Mouse (Mus musculus) bone marrow, adult 2 months (tissue): Measurements from ENCODE around the gene Naa16. TPM values are rescaled to one million over a fixed set of nuclear protein-coding genes. Genes with fewer than 3 reads are reported as not detected.

ENCODE experiments used
- H3K27ac ChIP-seq: fragments of 200-500 bp; 2 replicates; pipeline ENCODE4 v1.5.1; 2012; ENCODE audit warnings: low read depth, mild to moderate bottlenecking, control low read depth, inconsistent platforms, low read length; ENCODE audit not compliant: control insufficient read depth, poor library complexity, insufficient read depth
- H3K4me1 ChIP-seq: fragments of 200-500 bp; 2 replicates; pipeline ENCODE4 v1.6.1; 2011; ENCODE audit warnings: low read length; ENCODE audit not compliant: control insufficient read depth, insufficient read depth
- H3K4me3 ChIP-seq: fragments of 200-500 bp; replicated peaks from 2 replicates; pipeline ENCODE3; 2011; ENCODE audit warnings: mild to moderate bottlenecking, low read depth, low read length, control low read depth; ENCODE audit not compliant: control insufficient read depth
- CTCF ChIP-seq: fragments of 200-500 bp; IDR thresholded peaks from 2 replicates; pipeline ENCODE4 v1.5.1; 2011; ENCODE audit warnings: low read length, control low read depth; ENCODE audit not compliant: control insufficient read depth, insufficient read depth
- POLR2A ChIP-seq: fragments of 200-500 bp; IDR thresholded peaks from 2 replicates; pipeline ENCODE4 v1.6.1; 2011; ENCODE audit warnings: low read depth, mild to moderate bottlenecking, control low read depth, low read length, borderline replicate concordance; ENCODE audit not compliant: control insufficient read depth
- WGBS: fragments of 180-500 bp; shearing (Covaris S2); methylation state at CpG from one replicate; pipeline ENCODE4 v1.1.7; 2018; 5-methylcytosine and 5-hydroxymethylcytosine counted together
- polyA plus RNA-seq: library from polyadenylated mRNA; stranded (reverse); fragments of >200 nt; gene quantifications from 2 replicates; pipeline ENCODE4 v1.2.4, GENCODE M21; 2011; ENCODE audit warnings: low replicate concordance; ENCODE audit not compliant: missing spikeins, insufficient read depth, insufficient read length

Gene Naa16
- polyA plus RNA-seq, 1 experiment = 18.1 TPM

DNA sequence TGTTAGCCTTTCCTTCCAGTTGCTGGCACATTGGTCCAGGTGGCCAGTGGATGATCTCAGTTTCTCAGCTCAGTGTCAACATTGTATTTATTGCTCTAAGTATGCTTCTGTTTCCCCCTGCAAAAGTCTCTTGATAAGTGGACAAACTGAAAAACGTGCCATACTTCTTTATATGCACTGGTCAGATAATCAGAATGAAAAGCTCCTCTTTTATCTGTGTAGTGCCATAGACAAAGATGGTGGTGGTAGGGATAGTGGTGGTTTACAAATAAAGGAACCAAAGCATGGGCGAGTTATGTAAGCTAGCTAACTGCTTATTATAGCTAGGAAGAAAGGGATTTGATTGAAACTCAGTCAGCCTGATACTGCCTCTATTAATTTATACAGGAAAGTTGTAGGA is 17.1 kb upstream of the Naa16 start:
- Histone ChIP-seq H3K4me3 (no peak overlapping the region), H3K4me1 (no peaks in the 10 kb centered on the region), H3K27ac (no peak overlapping the region)
- TF ChIP-seq POLR2A (no peak), CTCF (no peak)
- 63% methylated on average over 2 of the region's 2 CpGs for WGBS

DNA sequence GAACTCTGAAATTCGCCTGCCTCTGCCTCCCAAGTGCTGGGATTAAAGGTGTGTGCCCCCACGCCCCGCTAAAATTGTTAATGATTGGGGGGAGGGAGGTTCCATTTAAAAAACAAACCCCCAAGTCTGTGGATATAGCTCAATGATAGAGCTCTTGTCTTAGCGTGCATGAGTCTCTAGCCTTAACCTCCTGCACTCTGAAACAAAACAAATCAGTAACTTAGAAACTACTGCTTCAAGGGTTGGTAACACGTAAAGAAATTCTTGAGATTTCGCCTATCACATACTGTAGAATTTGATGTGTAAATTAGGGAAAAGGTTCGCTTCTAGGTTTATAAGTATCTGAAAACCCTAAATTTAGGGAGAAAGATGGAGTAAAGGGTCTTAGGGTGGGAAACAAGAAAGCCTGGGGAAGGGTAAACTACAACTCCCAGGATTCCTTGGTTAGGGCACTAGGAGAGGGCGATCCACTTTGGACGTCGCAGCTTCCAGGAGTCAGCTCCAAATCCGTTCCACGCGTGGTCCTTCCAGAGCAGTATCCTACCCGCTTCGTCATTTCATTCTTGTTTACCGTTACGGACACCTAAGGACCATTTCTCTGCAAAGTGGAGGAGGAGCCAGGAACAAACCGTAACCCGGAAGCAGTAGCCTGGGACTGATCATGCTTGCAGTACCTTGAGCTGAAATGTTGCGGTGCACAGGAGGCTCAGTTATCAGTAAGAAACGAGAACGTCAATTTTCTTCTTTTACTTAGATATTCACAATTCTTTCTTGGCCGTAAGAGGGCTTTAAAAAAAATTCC is 6.9 kb upstream of the Naa16 start, which contains the start of gene Mtrf1:
Gene Mtrf1, plus strand, starts transcription at position 452 of the 802 bp plus-strand sequence.
- no peaks in the 10 kb centered on the region for H3K4me1 ChIP-seq
- WGBS = 18% methylated on average over 23 of the region's 23 CpGs
- TF ChIP-seq POLR2A (no peak), CTCF (no peak)
- peak within 1 kb of the TSS; percentile 68 for H3K27ac ChIP-seq
- peak within 1 kb of the TSS; percentile 96 for H3K4me3 ChIP-seq

DNA sequence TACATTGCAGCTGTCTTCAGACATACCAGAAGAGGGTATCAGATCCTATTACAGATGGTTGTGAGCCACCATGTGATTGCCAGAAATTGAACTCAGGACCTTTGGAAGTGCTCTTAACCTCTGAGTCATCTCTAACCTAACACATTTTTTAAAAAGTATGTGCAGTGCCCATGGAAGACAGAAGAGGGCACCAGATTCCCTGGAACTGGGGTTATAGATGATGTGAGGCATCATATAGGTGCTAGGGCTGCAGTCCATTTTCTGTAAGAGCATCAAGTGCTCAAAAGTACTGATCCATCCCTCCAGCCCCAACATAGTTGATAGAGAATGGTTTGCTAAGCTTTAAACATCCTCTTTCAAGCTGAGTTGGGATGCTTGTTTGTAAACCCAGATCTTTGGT is 4.0 kb upstream of the Naa16 start:
- no peak overlapping the region for H3K27ac ChIP-seq
- peak; percentile 56 for TF ChIP-seq CTCF
- TF ChIP-seq POLR2A = no peak
- no peaks in the 10 kb centered on the region; the same call in 1 of the 2 replicates for H3K4me1 ChIP-seq
- H3K4me3 ChIP-seq = no peak overlapping the region

DNA sequence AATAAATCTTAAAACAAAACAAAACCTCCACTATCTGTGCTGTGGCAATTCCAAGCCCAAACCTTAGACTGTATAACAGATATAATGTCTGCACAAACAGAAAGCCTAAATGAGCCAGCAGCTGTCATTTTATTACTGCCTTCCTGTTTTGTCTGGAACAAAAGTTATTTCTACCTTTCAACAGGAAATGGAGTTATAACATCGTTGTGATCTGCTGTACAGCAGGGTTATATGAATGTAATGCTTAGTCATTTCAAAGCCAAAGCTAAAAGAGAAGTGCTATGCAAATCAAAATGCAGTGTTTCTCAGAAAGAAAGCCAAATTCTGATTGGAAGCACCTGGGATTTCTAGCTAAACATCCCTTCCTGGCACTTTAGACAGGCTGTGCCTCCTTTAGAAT is 2.7 kb upstream of the Naa16 start:
- 0% methylated on average over 1 of the region's 1 CpGs for WGBS
- no peak for TF ChIP-seq CTCF
- TF ChIP-seq POLR2A = no peak
- no peak overlapping the region for H3K27ac ChIP-seq
- no peak overlapping the region for H3K4me3 ChIP-seq
- no peaks in the 10 kb centered on the region; the same call in 1 of the 2 replicates for H3K4me1 ChIP-seq

DNA sequence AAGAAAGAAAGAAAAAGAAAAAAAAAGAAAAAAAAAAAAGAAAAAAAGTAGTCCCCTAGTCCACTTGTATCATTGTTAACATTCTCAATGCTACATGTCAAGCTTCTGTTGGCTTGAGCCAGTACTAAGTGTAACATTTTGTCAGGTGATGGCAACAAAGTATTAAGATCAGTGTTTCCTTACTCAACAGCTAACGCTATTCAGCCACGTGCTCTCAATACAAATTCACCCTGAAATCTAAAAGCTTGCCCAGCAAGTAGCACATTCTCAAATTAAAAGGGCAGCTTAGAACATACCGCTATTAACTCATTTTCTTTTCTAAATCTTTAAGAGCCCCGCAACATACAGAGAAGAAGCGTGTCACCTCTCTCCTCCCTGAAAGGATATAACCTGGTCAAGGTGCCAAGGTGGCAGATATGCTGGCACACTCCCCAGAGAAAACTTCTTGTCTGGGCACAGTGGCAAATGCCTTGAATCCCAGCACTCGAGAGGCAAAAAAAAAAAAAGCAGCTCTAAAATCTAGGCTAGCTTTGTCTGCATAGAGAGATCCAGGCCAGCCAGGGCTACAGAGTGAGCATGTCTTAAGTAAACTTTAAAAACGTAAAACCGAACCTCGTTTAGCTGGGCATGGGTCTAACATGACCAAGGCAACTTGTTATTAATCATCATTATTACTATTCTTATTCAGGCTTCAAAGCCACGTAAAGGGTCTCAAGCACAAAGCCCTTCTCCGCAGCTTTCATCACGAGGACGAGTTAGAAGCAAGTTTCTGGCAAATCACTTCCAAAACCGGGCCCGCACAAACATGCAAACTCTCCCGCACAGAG is 927 bp downstream of the Naa16 start:
- Histone ChIP-seq H3K4me3 (peak overlapping the region; percentile 89), H3K27ac (peak overlapping the region; percentile 96), H3K4me1 (no peaks in the 10 kb centered on the region; the same call in 1 of the 2 replicates)
- 1% methylated on average over 16 of the region's 16 CpGs for WGBS
- TF ChIP-seq CTCF (no peak), POLR2A (no peak)

DNA sequence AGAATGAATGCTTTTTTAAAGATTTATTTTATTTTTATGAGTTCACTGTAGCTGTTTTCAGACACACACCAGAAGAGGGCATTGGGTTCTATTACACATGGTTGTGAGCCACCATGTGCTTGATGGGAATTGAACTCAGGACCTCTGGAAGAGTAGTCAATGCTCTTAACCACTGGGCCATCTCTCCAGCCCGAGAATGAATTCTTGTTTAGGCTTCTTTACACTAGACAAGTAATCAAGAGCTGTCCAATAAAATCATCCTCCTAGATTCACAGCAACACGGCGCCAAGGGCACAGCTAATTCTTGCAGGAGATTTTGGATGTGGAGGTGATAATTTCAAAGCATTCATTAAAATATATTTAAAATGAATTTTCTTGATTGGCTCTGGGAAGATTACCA is 2.3 kb downstream of the Naa16 start:
- Histone ChIP-seq H3K27ac (no peak overlapping the region), H3K4me1 (no peaks in the 10 kb centered on the region; the same call in 1 of the 2 replicates), H3K4me3 (no peak overlapping the region)
- WGBS = 88% methylated on average over 3 of the region's 3 CpGs
- TF ChIP-seq CTCF (no peak), POLR2A (no peak)

DNA sequence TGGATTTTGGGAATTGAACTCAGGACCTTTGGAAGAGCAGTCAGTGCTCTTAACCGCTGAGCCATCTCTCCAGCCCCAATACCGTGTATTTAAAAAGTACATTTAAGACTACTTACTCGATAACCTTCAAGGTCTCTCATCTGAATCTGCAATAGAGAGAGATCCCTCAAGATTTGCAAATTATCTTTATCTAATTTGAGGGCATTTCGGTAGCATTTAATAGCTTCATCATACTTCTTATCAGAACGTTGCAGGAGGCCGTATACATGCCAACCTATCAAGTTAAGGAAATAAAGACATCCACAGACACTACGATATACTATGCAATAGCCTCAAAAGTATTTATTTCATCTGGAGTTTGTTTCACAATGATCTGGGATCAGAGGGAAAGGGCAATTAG is 7.5 kb downstream of the Naa16 start:
- WGBS = 69% methylated on average over 7 of the region's 7 CpGs
- no peaks in the 10 kb centered on the region for H3K4me1 ChIP-seq
- H3K27ac ChIP-seq = no peak overlapping the region
- H3K4me3 ChIP-seq = no peak overlapping the region
- TF ChIP-seq POLR2A = no peak
- no peak for TF ChIP-seq CTCF

DNA sequence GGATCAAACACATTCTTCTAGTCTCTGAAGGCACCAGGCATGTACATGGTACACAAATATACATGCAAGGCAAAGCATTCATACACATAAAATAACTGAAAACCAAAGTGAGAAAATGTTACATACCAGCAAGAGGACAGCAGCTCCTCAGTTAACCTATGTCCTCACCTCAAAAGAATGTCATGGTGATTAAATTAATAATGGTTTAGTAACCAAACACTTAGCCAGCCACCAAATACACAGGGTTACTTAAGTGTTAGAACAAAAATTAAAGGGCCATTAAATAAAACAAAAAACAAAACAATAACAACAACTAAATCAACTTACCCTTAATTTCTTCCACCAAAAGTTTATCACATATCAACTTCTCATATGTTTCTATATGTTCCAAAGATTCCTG is 13.5 kb downstream of the Naa16 start:
- Histone ChIP-seq H3K4me1 (no peaks in the 10 kb centered on the region), H3K27ac (no peak overlapping the region), H3K4me3 (no peak overlapping the region)
- TF ChIP-seq POLR2A (no peak), CTCF (no peak)

DNA sequence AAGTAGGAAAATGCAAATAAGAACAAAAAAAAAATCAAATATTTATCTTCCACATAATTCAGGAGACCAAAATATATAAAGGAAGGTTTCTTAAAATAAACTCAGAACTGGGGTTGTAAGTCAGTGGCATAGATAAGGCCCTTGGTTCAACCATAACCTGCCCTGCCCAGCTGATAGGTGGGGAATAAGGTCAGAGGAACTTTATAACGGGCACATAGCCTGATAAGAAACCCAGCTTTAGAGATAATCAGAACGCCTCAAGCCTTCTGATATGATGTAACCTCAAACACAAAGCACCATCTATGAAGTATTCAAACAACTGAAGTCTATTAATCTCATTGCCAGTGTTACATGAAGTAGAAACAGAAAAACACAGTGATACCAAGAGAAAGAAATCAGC is 32.5 kb downstream of the Naa16 start:
- H3K27ac ChIP-seq = no peak overlapping the region
- 60% methylated on average over 2 of the region's 2 CpGs for WGBS
- no peak overlapping the region for H3K4me3 ChIP-seq
- no peaks in the 10 kb centered on the region for H3K4me1 ChIP-seq
- TF ChIP-seq CTCF = no peak
- TF ChIP-seq POLR2A = no peak
